Mouse (Mus musculus) forebrain, embryonic 14.5 days (tissue): Measurements from ENCODE around the gene Gsta4. TPM values are rescaled to one million over a fixed set of nuclear protein-coding genes. Genes with fewer than 3 reads are reported as not detected.

Source experiments
- ATAC-seq: fragments of 200-750 bp; cut with Nextera tagmentation; 2 replicates; pipeline ENCODE4 v1.8.0; 2017; ENCODE audit warnings: mild to moderate bottlenecking, moderate library complexity
- DNase-seq: peaks from one replicate; pipeline ENCODE4 v3.0.0-alpha.2; 2015; ENCODE audit warnings: low spot score
- H3K27ac ChIP-seq: fragments of 300-500 bp; sonication (generic); 2 replicates; pipeline ENCODE4 v1.5.1; 2014; ENCODE audit warnings: low read depth, mild to moderate bottlenecking, control low read depth, low read length, moderate library complexity
- H3K27me3 ChIP-seq: fragments of 300-500 bp; sonication (generic); replicated peaks from 2 replicates; pipeline ENCODE4 v1.6.1; 2014; ENCODE audit warnings: low read length, control low read depth, mixed read lengths; ENCODE audit not compliant: control insufficient read depth, insufficient read depth
- H3K36me3 ChIP-seq: fragments of 300-500 bp; sonication (generic); 2 replicates; pipeline ENCODE4 v1.6.1; 2014; ENCODE audit warnings: low read length, control low read depth; ENCODE audit not compliant: control insufficient read depth, insufficient read depth
- H3K4me1 ChIP-seq: fragments of 300-500 bp; sonication (generic); 2 replicates; pipeline ENCODE4 v1.6.1; 2014; ENCODE audit warnings: antibody characterized with exemption, low read length, control low read depth; ENCODE audit not compliant: control insufficient read depth, insufficient read depth
- H3K4me2 ChIP-seq: fragments of 300-500 bp; sonication (generic); 2 replicates; pipeline ENCODE4 v1.6.1; 2014; ENCODE audit warnings: mild to moderate bottlenecking, control low read depth, low read length
- H3K4me3 ChIP-seq: fragments of 300-500 bp; sonication (generic); 2 replicates; pipeline ENCODE4 v1.5.1; 2014; ENCODE audit warnings: low read depth, low read length, control low read depth
- H3K9ac ChIP-seq: fragments of 300-500 bp; sonication (generic); 2 replicates; pipeline ENCODE4 v1.6.1; 2014; ENCODE audit warnings: mild to moderate bottlenecking, low read length, control low read depth, moderate library complexity
- H3K9me3 ChIP-seq: fragments of 300-500 bp; sonication (generic); replicated peaks from 2 replicates; pipeline ENCODE4 v1.6.1; 2016; ENCODE audit warnings: low read length, control low read depth, mixed read lengths; ENCODE audit not compliant: control insufficient read depth
- WGBS: fragments of 180-500 bp; shearing (Covaris S2); extraction: QIAGEN DNeasy Blood & Tissue Kit; methylation state at CpG from one replicate; pipeline ENCODE4 v1.1.7; 2014; 5-methylcytosine and 5-hydroxymethylcytosine counted together
- polyA plus RNA-seq: library from polyadenylated mRNA; unstranded; fragments of >200 nt; fragmentation: Nextera tagmentation; extraction: Ambion mirVana; gene quantifications from 2 replicates; pipeline ENCODE4 v1.2.1, GENCODE M21; 2014

Gsta4 gene
- polyA plus RNA-seq, 1 experiment from 2014 or later = 24.1 TPM

- Histone ChIP-seq H3K27ac (peak overlapping the region; percentile 97), H3K9me3 (no peaks in the 10 kb centered on the region), H3K4me3 (peak overlapping the region; percentile 60), H3K4me1 (peaks cover 5% of the 10 kb centered on the region; the same call in 1 of the 2 replicates), H3K4me2 (peak overlapping the region; percentile 63), H3K27me3 (no peaks in the 10 kb centered on the region), H3K9ac (peak overlapping the region; percentile 85), H3K36me3 (no peaks in the 10 kb centered on the region)
- DNase-seq (peak; percentile 98), ATAC-seq (peak; percentile 98)
- under 1% methylated on average over 49 of the region's 58 CpGs for WGBS
These were observed 7.0 kb upstream of the Gsta4 start for GRCm38 (mm10) chr9:78175277-78176200.

GRCm38 (mm10) chr9:78176201-78176727 is 6.3 kb upstream of the Gsta4 start:
- Histone ChIP-seq H3K4me1 (peaks cover 5% of the 10 kb centered on the region; the same call in 1 of the 2 replicates), H3K27me3 (no peaks in the 10 kb centered on the region), H3K4me2 (peak overlapping the region; percentile 63), H3K4me3 (peak overlapping the region; percentile 60), H3K9me3 (no peaks in the 10 kb centered on the region), H3K27ac (peak overlapping the region; percentile 97), H3K9ac (peak overlapping the region; percentile 85), H3K36me3 (no peaks in the 10 kb centered on the region)
- WGBS = under 1% methylated on average over 22 of the region's 22 CpGs
- ATAC-seq (peak; percentile 60), DNase-seq (peak; percentile 91)

GRCm38 (mm10) chr9:78176831-78177230 is 5.7 kb upstream of the Gsta4 start:
- Histone ChIP-seq H3K27ac (peak overlapping the region; percentile 97), H3K9me3 (no peaks in the 10 kb centered on the region), H3K27me3 (no peaks in the 10 kb centered on the region), H3K9ac (peak overlapping the region; percentile 85), H3K4me2 (peak overlapping the region; percentile 63), H3K4me1 (peaks cover 5% of the 10 kb centered on the region; the same call in 1 of the 2 replicates), H3K4me3 (peak overlapping the region; percentile 60), H3K36me3 (no peaks in the 10 kb centered on the region)
- WGBS = 29% methylated on average over 7 of the region's 7 CpGs
- ATAC-seq = no peak
- DNase-seq = peak; percentile 40

DNA sequence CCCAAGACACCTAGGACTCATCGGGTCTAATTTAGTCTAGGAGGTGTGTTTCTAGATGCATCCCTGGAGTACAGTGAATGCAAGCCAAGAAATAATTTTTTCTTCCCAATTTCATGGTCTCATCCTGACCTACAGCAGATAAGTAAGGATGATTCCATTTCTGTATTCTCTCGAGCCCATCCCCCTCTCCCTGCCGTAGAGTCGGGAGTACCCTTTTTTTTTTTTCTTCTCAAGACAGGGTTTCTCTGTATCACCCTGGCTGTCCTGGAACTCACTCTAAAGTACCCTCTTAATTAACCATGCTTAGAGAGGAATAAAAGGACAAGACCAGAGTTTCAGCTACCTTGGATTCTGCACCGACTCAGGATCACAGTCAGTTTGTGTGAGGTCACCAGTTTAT is 4.4 kb upstream of the Gsta4 start:
- Histone ChIP-seq H3K27ac (no peak overlapping the region), H3K4me1 (peaks cover 5% of the 10 kb centered on the region; the same call in 1 of the 2 replicates), H3K9me3 (no peaks in the 10 kb centered on the region), H3K9ac (no peak overlapping the region), H3K27me3 (no peaks in the 10 kb centered on the region), H3K36me3 (no peaks in the 10 kb centered on the region), H3K4me3 (no peak overlapping the region), H3K4me2 (no peak overlapping the region)
- no peak for ATAC-seq
- no peak for DNase-seq
- WGBS = 85% methylated on average over 5 of the region's 5 CpGs

- peaks cover 5% of the 10 kb centered on the region; the same call in 1 of the 2 replicates for H3K4me1 ChIP-seq
- DNase-seq = no peak
- WGBS = 90% methylated on average over 2 of the region's 2 CpGs
These were observed 3.5 kb upstream of the Gsta4 start for GRCm38 (mm10) chr9:78179071-78179470.

DNA sequence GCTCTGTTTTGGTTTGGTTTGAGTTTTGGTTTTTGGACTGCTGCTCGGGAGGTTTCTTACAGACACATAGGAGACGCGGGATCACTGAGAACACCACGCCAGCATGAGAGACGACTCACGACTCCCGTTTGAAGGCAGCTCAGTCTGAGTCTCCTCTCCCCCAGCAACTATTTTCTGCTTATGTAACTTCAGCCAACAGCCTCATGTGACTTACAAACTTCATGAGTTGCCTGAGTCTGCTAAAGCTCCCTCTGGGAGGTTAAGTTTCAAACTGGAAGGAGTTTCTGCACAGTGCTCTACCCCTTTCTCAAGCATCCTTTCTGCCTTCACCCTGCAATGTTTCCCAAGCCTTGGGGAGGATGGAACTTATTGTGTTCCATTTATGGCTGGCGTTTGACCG is 3.1 kb downstream of the Gsta4 start:
- no peak for ATAC-seq
- no peaks in the 10 kb centered on the region for H3K4me1 ChIP-seq
- no peak overlapping the region for H3K4me2 ChIP-seq
- H3K9me3 ChIP-seq = no peaks in the 10 kb centered on the region
- no peak overlapping the region for H3K27ac ChIP-seq
- no peak overlapping the region for H3K4me3 ChIP-seq
- H3K27me3 ChIP-seq = no peaks in the 10 kb centered on the region
- 89% methylated on average over 9 of the region's 9 CpGs for WGBS
- H3K36me3 ChIP-seq = no peaks in the 10 kb centered on the region
- DNase-seq = no peak
- H3K9ac ChIP-seq = no peak overlapping the region

More at GRCm38 (mm10) chr9:78179071-78179470, 3.5 kb upstream of the Gsta4 start:
- no peak overlapping the region for H3K4me3 ChIP-seq
- no peak overlapping the region for H3K4me2 ChIP-seq
- no peaks in the 10 kb centered on the region for H3K9me3 ChIP-seq
- no peak overlapping the region for H3K9ac ChIP-seq
- no peak overlapping the region for H3K27ac ChIP-seq
- H3K27me3 ChIP-seq = no peaks in the 10 kb centered on the region
- H3K36me3 ChIP-seq = no peaks in the 10 kb centered on the region
- ATAC-seq = no peak

GRCm38 (mm10) chr9:78188910-78189309 is 6.3 kb downstream of the Gsta4 start:
- ATAC-seq = no peak
- no peak overlapping the region for H3K9ac ChIP-seq
- H3K27me3 ChIP-seq = no peaks in the 10 kb centered on the region
- H3K36me3 ChIP-seq = no peaks in the 10 kb centered on the region
- no peak overlapping the region for H3K27ac ChIP-seq
- no peak overlapping the region for H3K4me3 ChIP-seq
- WGBS = 79% methylated on average over 8 of the region's 8 CpGs
- H3K4me2 ChIP-seq = no peak overlapping the region
- DNase-seq = no peak
- H3K4me1 ChIP-seq = peaks cover 12% of the 10 kb centered on the region
- no peaks in the 10 kb centered on the region for H3K9me3 ChIP-seq

DNA sequence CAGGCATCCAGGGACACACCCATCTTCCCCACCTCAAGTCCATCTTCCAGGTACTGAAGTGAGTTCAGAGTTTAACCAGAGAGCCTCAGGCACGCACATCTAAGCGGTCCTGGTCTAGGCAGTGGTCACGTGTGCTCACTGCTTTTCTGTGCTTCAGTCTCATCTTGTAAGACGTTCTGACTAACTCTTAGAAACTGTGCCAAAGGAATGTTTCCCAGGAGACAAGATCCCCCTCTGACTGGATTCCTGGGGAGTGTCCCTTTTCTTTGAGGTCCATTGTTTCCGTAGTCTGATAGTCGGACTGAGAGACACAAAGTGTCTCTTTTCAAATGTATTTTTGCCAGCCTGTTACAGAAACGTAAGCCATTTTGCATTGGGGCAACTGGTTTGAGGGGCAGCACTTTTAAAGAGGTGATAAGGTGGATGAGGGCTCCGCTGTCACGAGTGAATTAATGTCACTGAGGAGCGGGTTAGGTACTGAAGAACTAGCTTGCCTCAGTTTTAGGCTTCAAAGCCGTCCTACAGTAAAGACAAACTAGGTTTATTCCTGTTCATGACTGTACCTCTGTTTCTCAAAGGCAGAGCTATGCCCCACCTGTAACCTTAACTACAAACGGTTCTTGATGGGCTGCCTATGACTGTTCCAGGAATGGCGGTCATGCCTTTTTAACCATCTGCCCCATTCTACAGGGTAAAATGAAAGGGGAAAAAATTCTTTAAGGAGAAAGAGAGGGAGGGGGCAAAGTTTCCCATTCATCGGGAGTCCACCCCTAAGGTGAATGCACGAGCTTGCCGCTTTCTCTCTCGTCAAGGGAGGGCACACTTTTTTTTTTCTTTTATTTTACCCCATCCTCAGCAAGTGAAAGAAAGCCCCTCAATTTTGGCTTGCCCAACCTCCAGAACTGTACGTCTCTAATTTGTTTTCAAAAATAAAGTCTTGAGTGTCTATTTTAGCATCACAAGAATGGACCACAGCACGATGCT is 8.4 kb downstream of the Gsta4 start:
- DNase-seq (peak; percentile 24), ATAC-seq (peak; percentile 27; the same call in 1 of the 2 replicates)
- Histone ChIP-seq H3K9me3 (no peaks in the 10 kb centered on the region), H3K4me1 (peaks cover 12% of the 10 kb centered on the region), H3K27ac (no peak overlapping the region), H3K9ac (peak overlapping the region; percentile 40; the same call in 1 of the 2 replicates), H3K4me2 (peak overlapping the region; percentile 63), H3K4me3 (peak overlapping the region; percentile 35), H3K36me3 (no peaks in the 10 kb centered on the region), H3K27me3 (no peaks in the 10 kb centered on the region)
- 1% methylated on average over 19 of the region's 19 CpGs for WGBS
